Mouse (Mus musculus) lung, embryonic 16.5 days (tissue): Measurements from ENCODE around the gene Efcc1. TPM values are rescaled to one million over a fixed set of nuclear protein-coding genes. Genes with fewer than 3 reads are reported as not detected.
"Not testable (repeated sequence)": the region's sequence is repeated elsewhere in the genome, so short reads cannot be mapped to it uniquely, and the experiment has no call there.

Experiments
- ATAC-seq: fragments of 200-750 bp; cut with Nextera tagmentation; 2 replicates; pipeline ENCODE4 v1.8.0; 2017; ENCODE audit warnings: low read depth, mild to moderate bottlenecking, moderate library complexity
- H3K27ac ChIP-seq: fragments of 300-500 bp; sonication (generic); 2 replicates; pipeline ENCODE4 v1.5.1; 2014; ENCODE audit warnings: mild to moderate bottlenecking, control low read depth, low read length
- H3K27me3 ChIP-seq: fragments of 300-500 bp; sonication (generic); 2 replicates; pipeline ENCODE4 v1.6.1; 2014; ENCODE audit warnings: low read depth, low read length, mixed read lengths; ENCODE audit not compliant: control insufficient read depth, insufficient read depth
- H3K36me3 ChIP-seq: fragments of 300-500 bp; sonication (generic); 2 replicates; pipeline ENCODE4 v1.6.1; 2014; ENCODE audit warnings: low read length; ENCODE audit not compliant: control insufficient read depth, insufficient read depth
- H3K4me1 ChIP-seq: fragments of 300-500 bp; sonication (generic); replicated peaks from 2 replicates; pipeline ENCODE4 v1.6.1; 2014; ENCODE audit warnings: low read length, mixed read lengths; ENCODE audit not compliant: control insufficient read depth, insufficient read depth
- H3K4me2 ChIP-seq: fragments of 300-500 bp; sonication (generic); 2 replicates; pipeline ENCODE4 v1.6.1; 2014; ENCODE audit warnings: low read depth, low read length, control low read depth
- H3K4me3 ChIP-seq: fragments of 300-500 bp; sonication (generic); 2 replicates; pipeline ENCODE4 v1.5.1; 2014; ENCODE audit warnings: mild to moderate bottlenecking, low read length, control low read depth
- H3K9ac ChIP-seq: fragments of 300-500 bp; sonication (generic); 2 replicates; pipeline ENCODE4 v1.6.1; 2014; ENCODE audit warnings: low read length, control low read depth
- H3K9me3 ChIP-seq: fragments of 300-500 bp; sonication (generic); 2 replicates; pipeline ENCODE4 v1.6.1; 2016; ENCODE audit warnings: low read length; ENCODE audit not compliant: control insufficient read depth
- WGBS: fragments of 180-500 bp; shearing (Covaris S2); extraction: QIAGEN DNeasy Blood & Tissue Kit; methylation state at CpG from one replicate; pipeline ENCODE4 v1.1.7; 2014; 5-methylcytosine and 5-hydroxymethylcytosine counted together
- polyA plus RNA-seq: library from polyadenylated mRNA; unstranded; fragments of >200 nt; fragmentation: Nextera tagmentation; extraction: Ambion mirVana; gene quantifications from 2 replicates; pipeline ENCODE4 v1.2.1, GENCODE M21; 2015

The Efcc1 gene
- polyA plus RNA-seq, 1 experiment from 2014 or later, result 4.5 TPM

DNA sequence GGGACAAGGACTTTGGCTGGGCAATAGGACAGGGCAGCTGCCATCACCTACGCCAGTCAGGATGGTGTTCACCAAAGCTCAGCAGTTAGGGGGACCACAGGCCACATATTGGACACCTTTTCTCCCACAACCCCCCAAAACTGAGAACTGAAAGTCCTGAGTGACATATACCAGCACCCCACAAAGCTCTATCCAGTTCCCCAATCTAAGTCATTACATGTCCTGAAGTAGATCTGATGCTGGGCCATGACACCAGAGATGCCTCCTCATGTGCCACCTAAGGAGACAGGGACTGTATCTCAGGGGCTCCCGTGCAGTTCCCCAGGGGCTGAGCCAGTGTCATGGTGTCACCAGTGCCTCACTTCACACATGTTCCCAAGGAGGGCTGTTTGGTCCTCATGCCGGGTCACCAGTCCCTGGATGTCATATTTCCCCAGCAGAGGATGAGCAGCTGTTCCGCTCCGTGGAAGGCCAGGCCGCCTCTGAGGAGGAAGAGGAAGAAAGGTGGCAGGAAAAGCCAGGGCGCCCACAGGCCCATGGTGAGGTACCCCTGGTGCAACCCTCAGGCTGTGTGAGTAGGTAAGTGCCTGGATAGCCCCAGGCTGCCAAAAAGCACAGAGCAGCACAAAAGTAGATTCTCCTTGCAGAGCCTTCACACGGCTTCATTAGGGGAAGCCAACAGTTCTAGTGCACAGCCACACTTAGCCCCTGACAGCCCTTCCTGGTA is 19.7 kb downstream of the Efcc1 start:
- H3K4me3 ChIP-seq, result no peak overlapping the region
- 72% methylated on average over 8 of the region's 8 CpGs for WGBS
- no peak overlapping the region for H3K4me2 ChIP-seq
- H3K9me3 ChIP-seq, result no peaks in the 10 kb centered on the region
- H3K36me3 ChIP-seq, result no peaks in the 10 kb centered on the region
- H3K4me1 ChIP-seq, result peaks cover 12% of the 10 kb centered on the region
- ATAC-seq, result no peak
- no peak overlapping the region for H3K9ac ChIP-seq
- H3K27ac ChIP-seq, result no peak overlapping the region
- H3K27me3 ChIP-seq, result no peaks in the 10 kb centered on the region

DNA sequence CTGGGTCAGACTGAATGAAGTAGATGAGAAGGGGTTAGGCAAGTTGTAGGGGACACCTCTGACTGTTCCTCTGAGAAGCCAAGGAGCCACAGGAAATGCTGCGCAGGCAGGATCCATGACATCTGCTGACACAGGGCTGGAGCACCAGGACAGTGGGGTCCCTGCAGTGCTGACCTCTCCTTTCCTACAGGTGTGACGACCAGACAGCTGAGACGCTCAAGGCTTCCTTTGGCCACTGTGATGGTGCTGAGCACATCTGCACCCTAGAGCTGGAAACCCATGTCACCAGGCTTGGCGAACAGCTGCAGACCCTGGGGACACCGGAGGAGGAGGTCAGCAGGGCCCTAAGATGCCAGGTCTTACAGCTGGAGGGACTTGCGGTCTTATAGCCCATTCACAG is 20.9 kb downstream of the Efcc1 start:
- Histone ChIP-seq H3K27ac (no peak overlapping the region), H3K4me3 (no peak overlapping the region), H3K4me2 (no peak overlapping the region), H3K36me3 (no peaks in the 10 kb centered on the region), H3K9ac (no peak overlapping the region), H3K4me1 (peaks cover 5% of the 10 kb centered on the region; the same call in 1 of the 2 replicates), H3K27me3 (no peaks in the 10 kb centered on the region), H3K9me3 (no peaks in the 10 kb centered on the region)
- WGBS, result 81% methylated on average over 6 of the region's 6 CpGs
- no peak for ATAC-seq

GRCm38 (mm10) chr6:87755196-87755595 is 24.5 kb downstream of the Efcc1 start:
- ATAC-seq, result no peak
- no peak overlapping the region for H3K27ac ChIP-seq
- H3K36me3 ChIP-seq, result no peaks in the 10 kb centered on the region
- no peaks in the 10 kb centered on the region for H3K27me3 ChIP-seq
- WGBS, result 65% methylated on average over 4 of the region's 4 CpGs
- H3K4me1 ChIP-seq, result no peaks in the 10 kb centered on the region
- H3K4me2 ChIP-seq, result no peak overlapping the region
- H3K9me3 ChIP-seq, result no peaks in the 10 kb centered on the region
- no peak overlapping the region for H3K9ac ChIP-seq
- H3K4me3 ChIP-seq, result no peak overlapping the region

DNA sequence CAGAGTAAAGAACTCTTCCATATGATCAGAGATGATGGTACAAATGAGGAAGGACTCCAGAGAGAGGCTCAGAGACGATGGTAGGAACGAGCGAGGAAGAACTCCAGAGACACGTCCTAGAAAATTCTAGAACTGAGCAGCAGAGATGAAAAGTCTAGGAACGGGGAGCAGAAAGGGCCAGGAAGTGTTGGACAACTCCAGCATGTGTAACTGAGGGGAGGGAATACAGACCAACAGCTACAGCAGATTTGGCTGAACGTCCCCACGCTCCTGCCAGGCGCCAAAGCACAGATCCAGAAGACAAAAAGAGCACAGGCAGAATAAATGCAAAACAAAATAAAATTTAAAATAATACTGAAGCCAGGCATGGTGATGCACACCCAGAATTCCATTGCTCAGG is 26.2 kb downstream of the Efcc1 start:
- no peaks in the 10 kb centered on the region for H3K9me3 ChIP-seq
- no peak overlapping the region for H3K4me2 ChIP-seq
- no peaks in the 10 kb centered on the region for H3K4me1 ChIP-seq
- no peaks in the 10 kb centered on the region for H3K36me3 ChIP-seq
- H3K9ac ChIP-seq, result no peak overlapping the region
- H3K27me3 ChIP-seq, result no peaks in the 10 kb centered on the region
- WGBS, result 86% methylated on average over 8 of the region's 8 CpGs
- no peak overlapping the region for H3K27ac ChIP-seq
- ATAC-seq, result no peak
- no peak overlapping the region for H3K4me3 ChIP-seq

DNA sequence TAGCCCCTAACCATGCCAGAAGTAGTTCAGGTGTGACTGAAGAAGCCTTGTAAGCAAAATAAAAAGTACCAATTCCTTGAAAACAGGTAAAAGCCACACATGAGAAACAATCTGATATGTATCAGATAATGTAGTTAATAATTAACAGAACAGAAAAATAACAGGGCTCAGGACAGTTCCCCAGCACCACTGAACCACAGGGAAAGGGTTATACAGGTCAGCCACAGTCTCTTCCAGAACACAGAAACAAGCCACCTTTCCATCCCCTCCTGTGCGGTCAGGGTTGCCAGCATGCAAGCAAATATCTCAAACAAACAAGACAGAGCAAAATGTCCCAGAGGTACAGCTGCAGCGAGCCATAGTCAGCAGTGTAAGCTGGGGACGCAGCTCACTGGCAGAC is 28.7 kb downstream of the Efcc1 start:
- Histone ChIP-seq H3K4me2 (no peak overlapping the region), H3K4me1 (no peaks in the 10 kb centered on the region), H3K36me3 (no peaks in the 10 kb centered on the region), H3K9me3 (no peaks in the 10 kb centered on the region), H3K27me3 (no peaks in the 10 kb centered on the region), H3K4me3 (no peak overlapping the region), H3K27ac (no peak overlapping the region), H3K9ac (no peak overlapping the region)
- no peak for ATAC-seq
- WGBS, result 42% methylated on average over 3 of the region's 3 CpGs

DNA sequence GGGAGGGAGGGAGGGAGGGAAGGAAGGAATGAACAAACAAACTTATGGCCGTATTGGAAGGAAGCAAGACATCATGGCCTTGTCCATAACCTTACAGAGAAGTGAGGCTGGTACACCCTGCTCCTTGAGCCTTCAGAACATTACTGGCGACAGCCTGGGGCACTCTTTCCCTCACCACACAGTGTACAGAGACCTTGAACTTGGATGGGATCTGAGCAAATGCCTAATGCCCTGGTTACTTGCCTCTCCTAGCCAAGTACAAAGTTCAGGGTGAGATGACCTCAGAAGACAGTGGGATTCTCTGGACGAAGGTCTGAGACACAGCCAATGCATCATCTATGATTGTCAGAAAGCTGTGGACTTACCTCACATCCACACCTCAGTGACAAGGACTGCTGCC is 29.2 kb downstream of the Efcc1 start:
- no peaks in the 10 kb centered on the region for H3K36me3 ChIP-seq
- WGBS, result 29% methylated on average over 3 of the region's 3 CpGs
- H3K4me1 ChIP-seq, result no peaks in the 10 kb centered on the region
- ATAC-seq, result no peak
- H3K9ac ChIP-seq, result no peak overlapping the region
- H3K4me2 ChIP-seq, result no peak overlapping the region
- H3K9me3 ChIP-seq, result no peaks in the 10 kb centered on the region
- H3K27ac ChIP-seq, result no peak overlapping the region
- H3K4me3 ChIP-seq, result no peak overlapping the region
- H3K27me3 ChIP-seq, result no peaks in the 10 kb centered on the region

GRCm38 (mm10) chr6:87762161-87762560 is 31.5 kb downstream of the Efcc1 start:
- H3K36me3 ChIP-seq, result no peaks in the 10 kb centered on the region
- no peak for ATAC-seq
- no peak overlapping the region for H3K27ac ChIP-seq
- H3K4me1 ChIP-seq, result no peaks in the 10 kb centered on the region
- H3K9me3 ChIP-seq, result no peaks in the 10 kb centered on the region
- H3K4me2 ChIP-seq, result no peak overlapping the region
- no peaks in the 10 kb centered on the region for H3K27me3 ChIP-seq
- no peak overlapping the region for H3K9ac ChIP-seq
- WGBS, result 71% methylated on average over 5 of the region's 5 CpGs
- no peak overlapping the region for H3K4me3 ChIP-seq

- no peaks in the 10 kb centered on the region for H3K4me1 ChIP-seq
- H3K4me3 ChIP-seq, result no peak overlapping the region
- no peak for ATAC-seq
- 65% methylated on average over 4 of the region's 4 CpGs for WGBS
- H3K27ac ChIP-seq, result no peak overlapping the region
- no peak overlapping the region for H3K9ac ChIP-seq
- H3K4me2 ChIP-seq, result no peak overlapping the region
- H3K36me3 ChIP-seq, result no peaks in the 10 kb centered on the region
- no peaks in the 10 kb centered on the region for H3K27me3 ChIP-seq
- no peaks in the 10 kb centered on the region for H3K9me3 ChIP-seq
These were observed 33.0 kb downstream of the Efcc1 start for GRCm38 (mm10) chr6:87763376-87764280.

GRCm38 (mm10) chr6:87764296-87764695 is 33.6 kb downstream of the Efcc1 start:
- not testable (repeated sequence) for H3K36me3 ChIP-seq, H3K27ac ChIP-seq, H3K4me1 ChIP-seq, ATAC-seq, H3K4me3 ChIP-seq, H3K9me3 ChIP-seq, H3K9ac ChIP-seq, H3K4me2 ChIP-seq, H3K27me3 ChIP-seq
- 86% methylated on average over 2 of the region's 2 CpGs for WGBS
